Mouse (Mus musculus) liver, postnatal 0 days (tissue): ENCODE results near the gene Dus2.
A peak's percentile ranks its signal among the peaks of the same experiment; 100 is the strongest.

ENCODE experiments used
- CTCF ChIP-seq: sonication (generic); IDR thresholded peaks from 2 replicates; pipeline ENCODE4 v1.5.1; 2016; ENCODE audit warnings: antibody characterized with exemption, low read depth
- EP300 ChIP-seq: IDR thresholded peaks from 2 replicates; pipeline ENCODE4 v1.6.1; 2016; ENCODE audit warnings: antibody characterized with exemption, low read depth, mild to moderate bottlenecking

DNA sequence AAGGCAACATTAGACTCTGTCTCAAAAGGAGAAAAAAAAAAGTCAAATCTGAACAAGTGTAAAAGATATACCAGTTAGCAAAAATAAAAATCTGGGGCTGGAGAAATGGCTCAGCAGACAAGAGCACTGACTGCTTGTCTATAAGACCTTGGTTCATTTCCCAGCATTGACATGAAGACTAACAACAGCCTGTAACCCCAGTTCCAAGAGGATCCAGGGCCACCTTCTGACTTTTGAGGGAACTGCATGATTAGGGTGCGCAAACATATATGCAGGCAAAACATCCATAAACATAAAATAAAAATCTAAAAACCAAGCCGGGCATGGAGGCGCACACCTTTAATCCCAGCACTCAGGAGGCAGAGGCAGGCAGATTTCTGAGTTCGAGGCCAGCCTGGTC lies 15.3 kb downstream of the Dus2 start:
- peak; percentile 55 for TF ChIP-seq CTCF
- no peak for TF ChIP-seq EP300
